Mouse (Mus musculus) liver, postnatal 0 days (tissue): ENCODE measurements around the gene Map2k1. TPM values are rescaled to one million over a fixed set of nuclear protein-coding genes. Genes with fewer than 3 reads are reported as not detected.
A peak's percentile ranks its signal among the peaks of the same experiment; 100 is the strongest.
"Not testable (repeated sequence)": the region's sequence is repeated elsewhere in the genome, so short reads cannot be mapped to it uniquely, and the experiment has no call there.

Experiments
- ATAC-seq: fragments of 200-750 bp; cut with Nextera tagmentation; 2 replicates; pipeline ENCODE4 v1.8.0; 2017; ENCODE audit warnings: mild to moderate bottlenecking, moderate library complexity
- DNase-seq: peaks from one replicate; pipeline ENCODE4 v3.0.0-alpha.2; 2016
- H3K27ac ChIP-seq: fragments of 300-500 bp; sonication (generic); 2 replicates; pipeline ENCODE4 v1.5.1; 2014; ENCODE audit warnings: antibody characterized with exemption, moderate library complexity, mild to moderate bottlenecking, low read depth
- H3K27me3 ChIP-seq: fragments of 300-500 bp; sonication (generic); 2 replicates; pipeline ENCODE4 v1.6.1; 2014; ENCODE audit warnings: low read length, control low read depth, mixed read lengths; ENCODE audit not compliant: insufficient read depth
- H3K36me3 ChIP-seq: fragments of 300-500 bp; sonication (generic); replicated peaks from 2 replicates; pipeline ENCODE4 v1.6.1; 2014; ENCODE audit warnings: mild to moderate bottlenecking, control low read depth, low read length, moderate library complexity, mixed read lengths; ENCODE audit not compliant: insufficient read depth
- H3K4me1 ChIP-seq: fragments of 300-500 bp; sonication (generic); 2 replicates; pipeline ENCODE4 v1.6.1; 2014; ENCODE audit warnings: antibody characterized with exemption, mild to moderate bottlenecking, control low read depth; ENCODE audit not compliant: insufficient read depth
- H3K4me2 ChIP-seq: fragments of 300-500 bp; sonication (generic); 2 replicates; pipeline ENCODE4 v1.6.1; 2014; ENCODE audit warnings: low read depth, mild to moderate bottlenecking, low read length, moderate library complexity, mixed read lengths
- H3K4me3 ChIP-seq: fragments of 300-500 bp; sonication (generic); 2 replicates; pipeline ENCODE4 v1.5.1; 2014; ENCODE audit warnings: low read depth, low read length
- H3K9ac ChIP-seq: fragments of 300-500 bp; sonication (generic); replicated peaks from 2 replicates; pipeline ENCODE4 v1.6.1; 2014; ENCODE audit warnings: mild to moderate bottlenecking, moderate library complexity
- H3K9me3 ChIP-seq: fragments of 300-500 bp; sonication (generic); 2 replicates; pipeline ENCODE4 v1.6.1; 2016; ENCODE audit warnings: mild to moderate bottlenecking, control low read depth, low read length, mixed read lengths
- CTCF ChIP-seq: sonication (generic); IDR thresholded peaks from 2 replicates; pipeline ENCODE4 v1.5.1; 2016; ENCODE audit warnings: antibody characterized with exemption, low read depth
- EP300 ChIP-seq: IDR thresholded peaks from 2 replicates; pipeline ENCODE4 v1.6.1; 2016; ENCODE audit warnings: antibody characterized with exemption, low read depth, mild to moderate bottlenecking
- WGBS: fragments of 180-500 bp; shearing (Covaris S2); extraction: QIAGEN DNeasy Blood & Tissue Kit; methylation state at CpG from one replicate; pipeline ENCODE4 v1.1.7; 2014; ENCODE audit not compliant: insufficient replicate concordance; 5-methylcytosine and 5-hydroxymethylcytosine counted together
- polyA plus RNA-seq: library from polyadenylated mRNA; unstranded; fragments of >200 nt; fragmentation: Nextera tagmentation; extraction: Ambion mirVana; gene quantifications from 2 replicates; pipeline ENCODE4 v1.2.1, GENCODE M21; 2015

The Map2k1 gene
- polyA plus RNA-seq, 1 experiment from 2014 or later: 28.9 TPM

- no peak for DNase-seq
- ATAC-seq: no peak
- Histone ChIP-seq H3K9ac (peak overlapping the region; percentile 89), H3K27me3 (no peaks in the 10 kb centered on the region), H3K4me2 (peak overlapping the region; percentile 75), H3K4me3 (peak overlapping the region; percentile 86), H3K9me3 (no peaks in the 10 kb centered on the region), H3K36me3 (peaks cover 38% of the 10 kb centered on the region), H3K4me1 (peaks cover 12% of the 10 kb centered on the region), H3K27ac (no peak overlapping the region)
- TF ChIP-seq CTCF (no peak), EP300 (no peak)
- WGBS: 51% methylated on average over 8 of the region's 8 CpGs
Measured at GRCm38 (mm10) chr9:64174766-64175165, 78.7 kb downstream of the Map2k1 start.

- Histone ChIP-seq H3K36me3 (peaks cover 38% of the 10 kb centered on the region), H3K4me1 (peaks cover 11% of the 10 kb centered on the region; the same call in 1 of the 2 replicates), H3K27ac (no peak overlapping the region; the same call in 1 of the 2 replicates), H3K9ac (peak overlapping the region; percentile 89), H3K4me3 (peak overlapping the region; percentile 86), H3K9me3 (no peaks in the 10 kb centered on the region), H3K27me3 (no peaks in the 10 kb centered on the region), H3K4me2 (peak overlapping the region; percentile 75)
- ATAC-seq (no peak), DNase-seq (no peak)
- no peak for TF ChIP-seq CTCF
- TF ChIP-seq EP300: no peak
Measured at GRCm38 (mm10) chr9:64174341-64174740, 79.1 kb downstream of the Map2k1 start.

GRCm38 (mm10) chr9:64173666-64174220, 79.7 kb downstream of the Map2k1 start:
- Histone ChIP-seq H3K9ac (peak overlapping the region; percentile 89), H3K4me1 (peaks cover 8% of the 10 kb centered on the region; the same call in 1 of the 2 replicates), H3K4me3 (peak overlapping the region; percentile 86), H3K9me3 (no peaks in the 10 kb centered on the region), H3K36me3 (peaks cover 38% of the 10 kb centered on the region), H3K27ac (peak overlapping the region; percentile 74), H3K27me3 (no peaks in the 10 kb centered on the region), H3K4me2 (peak overlapping the region; percentile 75)
- no peak for DNase-seq
- TF ChIP-seq EP300: no peak
- TF ChIP-seq CTCF: no peak
- under 1% methylated on average over 16 of the region's 16 CpGs for WGBS
- no peak for ATAC-seq

- Histone ChIP-seq H3K4me1 (peaks cover 7% of the 10 kb centered on the region; the same call in 1 of the 2 replicates), H3K36me3 (peaks cover 34% of the 10 kb centered on the region), H3K4me3 (peak within 1 kb of the TSS; percentile 86), H3K9ac (peak within 1 kb of the TSS; percentile 89), H3K4me2 (peak within 1 kb of the TSS; percentile 75), H3K27me3 (no peaks in the 10 kb centered on the region), H3K27ac (peak within 1 kb of the TSS; percentile 74), H3K9me3 (no peaks in the 10 kb centered on the region)
- WGBS: under 1% methylated on average over 42 of the region's 42 CpGs
- peak; percentile 94 for TF ChIP-seq EP300
- TF ChIP-seq CTCF: no peak
- DNase-seq (peak; percentile 89), ATAC-seq (peak; percentile 86)
Measured at GRCm38 (mm10) chr9:64172816-64173665, 80.4 kb downstream of the Map2k1 start, which contains the start of the genes Zwilch and Rpl4. TSS of gene Zwilch (minus strand) at chr9:64173104. TSS of gene Rpl4 (plus strand) at chr9:64173375.

- Histone ChIP-seq H3K27ac (peak overlapping the region; percentile 74), H3K9me3 (no peaks in the 10 kb centered on the region), H3K36me3 (peaks cover 27% of the 10 kb centered on the region), H3K27me3 (no peaks in the 10 kb centered on the region), H3K9ac (peak overlapping the region; percentile 89), H3K4me2 (peak overlapping the region; percentile 75), H3K4me1 (peaks cover 7% of the 10 kb centered on the region; the same call in 1 of the 2 replicates), H3K4me3 (peak overlapping the region; percentile 86)
- DNase-seq (no peak), ATAC-seq (peak; percentile 43)
- TF ChIP-seq EP300 (no peak), CTCF (no peak)
- WGBS: 2% methylated on average over 18 of the region's 18 CpGs
Measured at GRCm38 (mm10) chr9:64172145-64172815, 81.2 kb downstream of the Map2k1 start.

- WGBS: 93% methylated on average over 3 of the region's 3 CpGs
- H3K27ac ChIP-seq, H3K9ac ChIP-seq, H3K27me3 ChIP-seq, H3K4me3 ChIP-seq, H3K9me3 ChIP-seq, H3K4me2 ChIP-seq, DNase-seq, ATAC-seq, H3K4me1 ChIP-seq: not testable (repeated sequence)
- peaks cover 16% of the 10 kb centered on the region for H3K36me3 ChIP-seq
Measured at GRCm38 (mm10) chr9:64169967-64170366, 83.5 kb downstream of the Map2k1 start.
